Mouse (Mus musculus) heart, postnatal 0 days (tissue): Measurements from ENCODE around the gene Pigk.

Experiments
- CTCF ChIP-seq: IDR thresholded peaks from 2 replicates; pipeline ENCODE4 v1.5.1; 2016; ENCODE audit warnings: antibody characterized with exemption, control low read depth, low read depth
- EP300 ChIP-seq: IDR thresholded peaks from 2 replicates; pipeline ENCODE4 v1.6.1; 2016; ENCODE audit warnings: antibody characterized with exemption, low read depth

- TF ChIP-seq CTCF, result no peak
- TF ChIP-seq EP300, result no peak
Measured at GRCm38 (mm10) chr3:152831974-152832373, 118.1 kb downstream of the Pigk start.
